Mouse (Mus musculus): ENCODE results near the gene Dnm1. TPM values are rescaled to one million over a fixed set of nuclear protein-coding genes. Genes with fewer than 3 reads are reported as not detected.
"Not testable (repeated sequence)": the region's sequence is repeated elsewhere in the genome, so short reads cannot be mapped to it uniquely, and the experiment has no call there.

Gene Dnm1
- total RNA-seq, 2 experiments from 2014 or later = 707 to 727 TPM

GRCm38 (mm10) chr2:32363376-32364106, 10.4 kb upstream of the Dnm1 start:
- intact Hi-C loops (cut with DNase I) = no loop called here
- DNase-seq (ENCODE audit: extremely low spot score in 1 of 2, low spot score in 2 of 2) = peak in 1 of 2 experiments; percentile 60

DNA sequence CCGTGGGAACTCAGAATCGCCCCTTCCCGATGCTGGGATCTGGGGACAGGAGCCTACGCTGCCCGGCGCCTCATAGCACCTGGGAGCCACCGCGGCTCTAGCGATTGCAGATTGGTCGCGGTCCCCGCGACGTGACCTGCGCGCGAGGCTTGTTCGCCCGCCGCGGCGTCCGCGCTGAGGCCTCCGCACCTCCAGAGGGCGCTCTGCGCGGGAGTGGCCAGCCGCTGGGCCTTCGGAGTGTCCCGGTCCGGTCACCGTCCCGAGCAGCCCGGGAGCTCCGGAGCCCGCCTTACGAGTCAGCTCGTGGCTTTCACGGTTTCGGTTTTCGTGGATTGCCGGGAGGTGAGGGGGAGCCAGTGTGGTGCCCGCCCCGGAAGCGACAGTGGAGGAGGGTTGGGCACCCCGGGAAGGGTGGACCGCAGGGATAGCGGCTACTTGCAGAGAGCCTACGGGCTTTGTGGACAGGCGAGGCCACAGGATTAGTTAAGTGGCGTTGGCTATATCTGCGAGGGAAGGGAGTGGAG, 9.7 kb upstream of the Dnm1 start:
- intact Hi-C loops (cut with DNase I) = no loop called here
- peak; percentile 79 to 93 for DNase-seq (ENCODE audit: extremely low spot score in 1 of 2, low spot score in 2 of 2)

GRCm38 (mm10) chr2:32362274-32362673, 9.1 kb upstream of the Dnm1 start:
- DNase-seq (ENCODE audit: extremely low spot score in 1 of 2, low spot score in 2 of 2); intact Hi-C loops (cut with DNase I): not testable (repeated sequence)

- DNase-seq (ENCODE audit: extremely low spot score in 1 of 2, low spot score in 2 of 2) = peak in 1 of 2 experiments; percentile 84
- intact Hi-C loops (cut with DNase I) = no loop called here
Measured at GRCm38 (mm10) chr2:32361437-32361836, 8.3 kb upstream of the Dnm1 start.

DNA sequence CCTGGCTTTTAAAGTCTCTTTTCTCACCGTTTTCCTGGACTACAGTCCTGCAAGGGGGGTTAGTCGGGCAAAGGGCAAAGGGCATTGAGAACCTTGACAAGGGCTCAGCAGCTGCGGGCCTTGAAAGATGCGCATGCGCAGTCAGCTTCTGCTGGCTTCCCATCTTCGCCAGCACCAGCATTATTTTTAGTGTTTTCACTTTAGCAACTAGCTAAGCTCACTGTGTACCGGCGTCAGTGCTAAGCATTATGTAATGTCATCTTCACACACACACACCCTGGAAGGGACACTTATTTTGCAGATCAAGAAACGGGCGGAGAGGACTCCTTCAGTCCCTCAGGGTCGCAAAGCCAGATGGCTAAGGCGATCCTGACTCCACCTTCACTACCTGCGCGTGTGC, 7.6 kb upstream of the Dnm1 start:
- intact Hi-C loops (cut with DNase I) = no loop called here
- peak; percentile 77 to 85 for DNase-seq (ENCODE audit: extremely low spot score in 1 of 2, low spot score in 2 of 2)

GRCm38 (mm10) chr2:32358381-32358780, 5.2 kb upstream of the Dnm1 start:
- intact Hi-C loops (cut with DNase I) = no loop called here
- no peak for DNase-seq (ENCODE audit: extremely low spot score in 1 of 2, low spot score in 2 of 2)

DNA sequence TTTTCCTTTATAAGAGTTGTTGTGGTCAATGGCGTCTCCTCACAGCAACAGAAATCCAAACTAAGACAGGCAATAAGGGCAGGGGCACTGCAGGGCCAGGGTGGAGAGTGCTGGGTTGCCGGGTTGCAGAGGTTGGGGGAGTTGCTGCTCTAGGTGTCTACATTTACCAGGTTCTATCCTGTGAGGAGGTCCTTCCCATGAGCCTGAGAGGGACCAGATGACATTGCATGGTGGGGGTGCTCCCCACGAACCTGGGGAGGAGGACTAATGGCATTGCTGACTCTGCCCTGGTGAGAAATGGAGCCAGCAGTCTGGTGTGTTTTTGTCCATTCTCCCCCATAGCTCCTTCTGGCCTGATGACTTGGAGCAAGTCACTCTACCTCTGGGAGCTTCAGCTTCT, 4.6 kb upstream of the Dnm1 start:
- DNase-seq (ENCODE audit: extremely low spot score in 1 of 2, low spot score in 2 of 2) = no peak
- intact Hi-C loops (cut with DNase I) = no loop called here

GRCm38 (mm10) chr2:32356216-32356615, 3.1 kb upstream of the Dnm1 start:
- intact Hi-C loops (cut with DNase I) = no loop called here
- DNase-seq (ENCODE audit: extremely low spot score in 1 of 2, low spot score in 2 of 2) = no peak

- no peak for DNase-seq (ENCODE audit: extremely low spot score in 1 of 2, low spot score in 2 of 2)
- intact Hi-C loops (cut with DNase I) = no loop called here
Measured at GRCm38 (mm10) chr2:32354336-32354895, 1.3 kb upstream of the Dnm1 start.

- intact Hi-C loops (cut with DNase I) = no loop called here
- DNase-seq (ENCODE audit: extremely low spot score in 1 of 2, low spot score in 2 of 2) = no peak
Measured at GRCm38 (mm10) chr2:32353836-32354235, 698 bp upstream of the Dnm1 start.

DNA sequence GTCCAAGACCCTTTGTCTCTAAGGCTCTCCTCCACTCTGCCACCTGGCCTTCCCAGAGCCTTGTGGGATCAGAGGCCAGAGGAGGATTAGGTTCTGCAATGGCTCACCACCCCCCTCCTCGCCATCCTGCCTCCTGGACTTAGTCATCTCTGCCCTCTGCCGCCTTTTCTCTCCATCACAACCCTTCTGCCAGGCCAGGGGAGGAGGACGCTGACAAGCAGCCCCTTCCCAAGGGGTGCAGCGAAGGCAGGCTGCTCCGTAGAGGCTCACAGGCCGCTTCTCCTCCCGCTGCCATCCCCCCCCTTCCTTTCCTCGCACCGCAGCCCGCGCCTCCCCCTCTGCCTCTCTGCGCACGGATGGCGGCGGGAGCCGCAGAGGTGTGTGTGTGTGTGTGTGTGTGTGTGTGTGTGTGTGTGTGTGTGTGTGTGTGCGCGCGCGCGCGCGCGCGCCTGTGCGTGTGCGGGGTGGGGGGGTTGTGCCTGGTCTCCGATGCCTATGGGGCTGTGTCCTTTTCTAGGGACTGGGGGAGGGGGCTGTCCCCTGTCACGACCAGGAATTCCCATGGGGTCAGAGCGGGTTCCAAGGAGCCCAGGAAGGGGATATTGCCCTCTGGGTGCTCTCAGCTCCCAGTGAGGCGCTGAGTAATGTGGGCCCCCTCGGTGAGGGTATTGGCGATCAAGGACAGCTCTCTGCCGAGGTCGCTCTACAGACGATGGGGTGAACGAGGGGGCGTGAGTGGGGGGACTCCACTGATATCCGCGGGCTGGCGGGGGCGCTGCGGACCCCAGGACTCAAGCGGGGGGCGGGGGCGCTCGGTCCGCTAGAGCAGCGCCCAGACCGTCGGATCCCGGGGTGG, 759 bp downstream of the Dnm1 start, which contains the start of gene Ciz1:
TSS of gene Ciz1 (plus strand) at position 177 of the 856 bp plus-strand sequence.
- intact Hi-C loops (cut with DNase I) = no loop called here
- DNase-seq (ENCODE audit: extremely low spot score in 1 of 2, low spot score in 2 of 2) = peak in 1 of 2 experiments; percentile 78

DNA sequence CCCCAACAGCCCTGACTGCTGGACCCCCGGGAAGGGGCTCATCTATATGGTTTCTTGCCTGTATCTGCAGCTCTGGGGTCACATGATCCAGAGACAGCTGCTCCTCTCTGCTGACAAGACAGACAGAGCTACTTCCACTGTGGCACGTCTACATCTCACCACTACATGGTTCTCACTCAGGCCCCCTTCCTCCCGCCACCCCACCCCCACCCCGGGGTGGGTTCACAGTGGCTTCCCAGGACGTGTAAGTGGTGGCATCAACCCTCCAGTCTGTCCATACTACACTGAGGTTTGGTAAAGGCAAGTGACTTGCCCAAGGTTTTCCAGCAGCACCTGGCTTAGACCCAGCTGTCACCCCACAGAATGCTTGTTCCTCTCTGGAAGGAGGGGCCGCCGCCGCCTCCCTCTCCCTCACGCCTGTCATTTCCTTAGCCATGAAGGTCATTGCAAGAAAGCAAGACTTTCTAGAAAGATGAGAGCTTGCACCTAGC, 1.6 kb downstream of the Dnm1 start:
- intact Hi-C loops (cut with DNase I) = no loop called here
- no peak for DNase-seq (ENCODE audit: extremely low spot score in 1 of 2, low spot score in 2 of 2)

DNA sequence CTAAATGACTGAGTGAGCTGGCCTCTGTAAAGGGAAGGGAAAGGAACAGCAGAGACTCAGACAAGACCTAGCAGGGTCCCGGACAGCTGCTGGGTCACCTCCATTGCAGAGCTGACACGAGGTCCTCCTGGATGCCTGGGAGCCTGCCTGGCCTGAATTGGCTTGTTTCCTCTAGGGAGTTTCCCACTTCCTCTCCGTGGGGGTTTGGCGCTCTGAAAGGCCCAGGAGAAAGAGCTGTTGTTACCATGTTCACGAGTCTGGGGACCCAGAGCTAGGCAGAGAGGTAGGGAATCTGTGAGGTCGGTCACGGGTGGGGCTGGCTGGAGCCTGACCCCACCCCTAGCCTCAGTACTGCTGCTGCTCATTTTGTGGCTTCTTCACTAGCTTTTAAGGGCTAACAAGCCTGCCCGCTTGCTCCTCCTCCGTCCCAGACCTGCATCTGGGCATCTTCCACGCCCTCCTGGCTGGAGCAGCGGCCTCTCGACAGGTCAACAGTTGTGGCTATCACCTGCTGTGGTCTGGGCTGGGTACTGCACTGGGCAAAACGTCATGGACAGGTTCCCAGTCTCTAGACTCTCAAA, 2.6 kb downstream of the Dnm1 start:
- DNase-seq (ENCODE audit: extremely low spot score in 1 of 2, low spot score in 2 of 2) = peak in 1 of 2 experiments; percentile 64
- intact Hi-C loops (cut with DNase I) = no loop called here

GRCm38 (mm10) chr2:32349625-32350255, 3.4 kb downstream of the Dnm1 start:
- no peak for DNase-seq (ENCODE audit: extremely low spot score in 1 of 2, low spot score in 2 of 2)
- intact Hi-C loops (cut with DNase I) = no loop called here

- intact Hi-C loops (cut with DNase I) = no loop called here
- DNase-seq (ENCODE audit: extremely low spot score in 1 of 2, low spot score in 2 of 2) = no peak
Measured at GRCm38 (mm10) chr2:32348311-32348710, 4.8 kb downstream of the Dnm1 start.

- DNase-seq (ENCODE audit: extremely low spot score in 1 of 2, low spot score in 2 of 2) = no peak
- intact Hi-C loops (cut with DNase I) = no loop called here
Measured at GRCm38 (mm10) chr2:32347019-32347418, 6.1 kb downstream of the Dnm1 start.

DNA sequence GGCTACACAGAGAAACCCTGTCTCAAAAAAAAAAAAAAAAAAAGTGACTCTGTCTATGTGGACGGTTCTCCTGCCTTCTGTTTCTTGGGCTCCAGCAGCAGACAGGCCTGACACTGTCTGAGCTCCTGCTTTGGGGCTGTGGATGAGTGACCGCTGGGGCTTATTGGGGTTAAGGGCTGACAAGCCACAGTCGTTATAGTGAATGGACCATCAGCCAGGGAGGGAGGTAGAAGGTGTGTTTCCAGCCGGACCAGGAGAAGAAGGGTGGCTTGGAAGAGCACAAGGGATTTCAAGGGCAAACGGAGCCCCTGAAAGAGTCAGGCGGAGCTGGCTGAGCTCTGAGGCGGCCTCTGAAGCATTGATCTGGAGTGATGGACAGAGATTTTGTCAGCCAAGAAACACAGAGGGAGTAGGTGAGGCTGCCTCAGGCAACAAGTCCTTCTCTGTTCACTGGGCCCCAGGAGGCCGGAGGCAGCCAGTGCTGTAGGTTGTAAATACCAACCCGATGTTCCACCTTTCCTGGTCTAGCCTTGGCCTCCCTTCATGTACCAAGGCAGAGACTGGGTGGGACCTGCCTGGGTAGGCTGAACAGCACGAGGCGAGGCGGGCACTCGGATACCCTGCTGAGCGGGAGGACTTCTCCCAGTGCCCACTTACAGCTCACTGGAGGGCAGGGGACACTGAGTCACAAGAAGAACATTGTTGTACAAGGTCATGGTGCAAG, 8.4 kb downstream of the Dnm1 start:
- intact Hi-C loops (cut with DNase I) = no loop called here
- no peak for DNase-seq (ENCODE audit: extremely low spot score in 1 of 2, low spot score in 2 of 2)

GRCm38 (mm10) chr2:32344056-32344455, 9.1 kb downstream of the Dnm1 start:
- intact Hi-C loops (cut with DNase I) = no loop called here
- peak in 1 of 2 experiments; percentile 53 for DNase-seq (ENCODE audit: extremely low spot score in 1 of 2, low spot score in 2 of 2)
